Mouse (Mus musculus) thymus, postnatal 14 days (tissue): ENCODE measurements around the gene Tssc4.

ENCODE experiments used
- DNase-seq: peaks from one replicate; pipeline ENCODE4 v3.0.0; 2021

Tssc4 gene

GRCm38 (mm10) chr7:143068882-143069591, at the start of gene Tssc4:
Gene Tssc4, plus strand, starts transcription at chr7:143069249.
- peak; percentile 95 for DNase-seq

DNA sequence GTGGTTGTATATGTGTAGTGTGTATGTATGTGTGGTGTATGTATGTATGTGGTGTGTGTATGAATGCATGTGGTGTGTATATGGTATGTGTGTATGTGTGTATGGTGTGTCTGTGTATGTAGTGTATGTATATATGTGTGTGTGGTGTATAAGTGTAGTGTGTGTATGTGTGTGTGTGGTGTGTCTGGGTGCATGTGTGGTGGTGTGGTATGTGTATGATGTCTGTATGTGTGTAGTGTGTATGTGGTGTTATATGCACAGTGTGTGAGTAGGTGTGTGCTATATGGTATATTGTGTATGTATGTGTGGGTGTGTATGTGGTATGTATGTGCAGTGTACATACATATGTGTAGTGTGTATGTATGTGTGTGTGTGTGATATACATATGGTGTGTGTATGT, 49.0 kb upstream of the Tssc4 start:
- DNase-seq = no peak

GRCm38 (mm10) chr7:143020764-143021163, 48.3 kb upstream of the Tssc4 start:
- DNase-seq = no peak

DNA sequence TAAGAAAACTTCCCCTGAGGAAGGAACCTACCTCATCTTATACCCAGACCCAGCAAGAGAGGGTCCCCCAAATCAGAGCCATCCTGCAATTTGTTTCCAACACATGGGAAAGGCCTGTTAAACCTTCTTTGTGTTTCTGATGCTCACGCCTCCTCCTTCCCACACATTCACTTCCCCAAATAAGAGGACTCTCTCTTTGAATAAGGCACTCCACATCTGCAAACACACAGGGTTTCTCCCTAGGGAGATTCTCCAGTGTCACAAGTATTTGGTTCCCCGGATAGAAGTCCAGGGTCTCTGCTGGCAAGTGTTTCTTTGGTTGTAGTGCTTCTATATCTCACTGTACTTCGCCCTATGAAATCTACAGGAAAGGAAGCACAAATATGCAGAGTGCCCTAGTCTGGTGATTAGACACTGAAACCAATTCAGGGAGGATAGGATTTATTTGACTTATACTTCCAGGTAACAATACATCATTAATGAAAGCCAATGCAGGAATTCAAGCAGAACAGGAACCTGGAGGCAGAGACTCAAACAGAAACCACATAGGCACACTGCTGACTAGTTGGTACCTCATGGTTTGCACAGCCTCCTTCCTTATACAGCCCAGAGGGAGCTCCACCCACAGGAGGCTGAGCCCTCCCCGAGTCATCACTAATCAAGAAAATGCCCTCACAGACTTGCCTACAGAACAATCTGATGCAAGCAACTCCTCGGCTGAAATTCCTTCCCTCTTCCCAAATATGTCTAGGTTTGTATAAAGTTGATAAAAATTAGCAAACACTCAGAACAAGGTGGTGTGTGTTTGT, 47.5 kb upstream of the Tssc4 start:
- DNase-seq = no peak

DNA sequence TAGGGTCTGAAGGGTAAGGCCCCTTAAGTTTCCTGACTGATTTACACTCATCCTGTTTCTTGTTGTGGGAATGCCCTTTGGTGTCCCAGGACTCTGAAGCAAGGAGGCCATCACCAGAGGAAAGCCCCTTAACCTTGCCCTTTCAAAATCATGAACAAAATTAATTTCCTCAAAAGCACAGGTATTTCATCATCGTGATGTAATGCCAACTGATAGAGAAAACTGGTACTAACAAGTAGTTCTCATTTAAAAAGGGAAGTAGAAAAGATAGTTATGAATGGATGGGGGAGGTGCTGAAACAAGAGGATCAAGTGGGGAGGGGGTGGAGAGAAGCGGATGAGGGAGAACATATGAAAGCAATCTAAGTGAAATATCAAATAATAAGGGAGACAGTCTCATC, 45.5 kb upstream of the Tssc4 start:
- no peak for DNase-seq

GRCm38 (mm10) chr7:143024293-143024692, 44.8 kb upstream of the Tssc4 start:
- no peak for DNase-seq

DNA sequence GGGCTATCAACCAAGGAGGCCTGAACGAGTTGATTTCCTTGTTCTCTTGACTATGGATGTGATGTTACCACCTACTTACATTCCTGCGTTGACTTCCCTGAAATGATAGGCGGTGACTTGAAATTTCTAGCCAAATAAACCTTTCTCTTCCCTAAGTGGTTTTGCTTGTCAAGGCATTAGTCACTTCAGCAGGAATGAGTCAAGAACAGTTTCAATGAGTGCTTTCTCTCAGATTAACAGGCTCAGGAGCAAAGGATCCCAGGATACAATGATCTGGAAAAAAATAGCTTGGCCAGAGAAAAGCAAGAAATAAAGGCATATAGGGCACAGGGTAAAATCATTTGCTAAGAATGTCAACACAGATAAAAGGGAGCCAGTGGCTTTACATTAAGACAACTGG, 43.6 kb upstream of the Tssc4 start:
- no peak for DNase-seq

- no peak for DNase-seq
Observed at GRCm38 (mm10) chr7:143027196-143027595, 41.9 kb upstream of the Tssc4 start.

DNA sequence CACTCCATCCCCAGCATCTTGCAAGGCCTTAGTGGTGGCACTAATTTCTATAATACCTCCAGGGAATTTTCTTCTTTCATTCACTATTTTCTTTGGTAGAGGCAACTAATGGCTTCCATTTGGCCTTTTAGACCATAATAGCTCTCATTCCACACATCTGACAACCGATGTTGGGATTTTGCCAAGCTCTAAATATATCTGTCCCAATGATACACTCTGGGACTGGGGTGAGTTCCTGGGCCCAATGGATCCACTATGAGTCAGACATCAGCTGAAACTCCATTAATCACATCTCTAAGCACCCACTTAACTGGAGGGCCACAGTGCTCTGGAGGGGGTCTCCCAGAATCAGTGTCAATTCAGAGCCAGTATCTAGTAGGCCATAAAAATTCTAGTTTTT, 37.2 kb upstream of the Tssc4 start:
- no peak for DNase-seq

DNA sequence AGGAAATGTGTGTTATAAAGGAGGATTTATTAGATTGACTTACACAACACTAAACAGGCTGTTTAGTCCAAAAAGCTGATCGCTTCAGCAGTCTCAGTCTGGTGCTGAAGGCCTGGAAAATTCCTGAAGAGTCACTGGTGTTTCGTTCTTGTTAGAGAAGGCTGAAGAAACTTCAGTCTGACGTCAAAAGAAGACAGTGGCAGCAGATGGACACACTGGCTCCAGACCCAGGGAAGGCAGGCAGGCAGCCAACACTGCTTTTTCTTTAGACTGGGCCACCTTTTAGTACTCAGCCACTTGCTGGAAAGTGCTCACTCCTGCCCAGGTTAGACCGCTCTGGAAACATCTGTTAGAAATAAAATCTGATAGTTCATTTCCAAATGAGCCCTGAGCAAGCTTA, 35.5 kb upstream of the Tssc4 start:
- DNase-seq = no peak

GRCm38 (mm10) chr7:143034112-143034511, 34.9 kb upstream of the Tssc4 start:
- DNase-seq = no peak

DNA sequence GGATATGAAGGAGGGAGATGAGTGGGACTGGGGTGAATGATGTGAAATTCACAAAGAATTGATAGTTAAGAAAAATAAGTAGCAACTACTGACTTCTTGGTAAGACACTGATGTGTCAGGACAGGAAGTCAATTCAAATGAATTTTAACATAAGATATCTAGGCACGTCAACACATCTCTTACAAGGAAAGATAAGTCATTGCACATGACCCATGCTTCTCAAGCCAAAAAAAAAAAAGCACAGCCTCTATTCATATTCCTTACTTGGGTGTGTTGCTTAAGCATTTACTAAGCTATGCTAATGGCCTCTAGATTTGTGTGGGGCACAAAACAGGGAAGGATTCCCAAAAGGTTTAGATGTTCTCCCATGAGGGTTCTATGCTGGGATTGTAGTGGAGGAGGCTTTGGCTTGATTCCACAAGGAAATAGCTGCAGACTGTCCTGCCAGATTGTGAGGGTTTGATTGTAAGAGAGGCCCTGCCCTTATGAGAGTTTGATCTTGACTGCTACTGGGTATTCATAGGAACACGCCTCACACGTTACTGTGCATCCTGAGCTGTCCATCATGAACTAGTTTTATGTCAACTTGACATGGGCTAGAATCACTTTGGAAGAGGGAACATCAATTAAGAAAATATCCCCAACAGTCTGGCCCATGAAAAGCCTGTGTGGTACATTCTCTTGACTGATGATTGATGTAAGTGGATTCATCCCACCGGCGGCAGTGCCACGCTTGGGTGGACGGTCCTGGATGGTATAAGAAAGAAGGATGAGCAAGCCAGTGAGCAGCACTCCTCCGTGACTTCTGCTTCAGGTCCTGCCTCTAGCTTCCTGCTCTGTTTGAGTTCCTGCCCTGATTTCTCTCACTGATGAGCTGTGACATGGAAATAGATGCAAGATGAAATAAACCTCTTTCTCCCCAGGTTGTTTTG, 34.3 kb upstream of the Tssc4 start:
- DNase-seq = no peak

GRCm38 (mm10) chr7:143036787-143037186, 32.3 kb upstream of the Tssc4 start:
- no peak for DNase-seq

- no peak for DNase-seq
Observed at GRCm38 (mm10) chr7:143037306-143037705, 31.7 kb upstream of the Tssc4 start.

- no peak for DNase-seq
Observed at GRCm38 (mm10) chr7:143038174-143038931, 30.7 kb upstream of the Tssc4 start.

DNA sequence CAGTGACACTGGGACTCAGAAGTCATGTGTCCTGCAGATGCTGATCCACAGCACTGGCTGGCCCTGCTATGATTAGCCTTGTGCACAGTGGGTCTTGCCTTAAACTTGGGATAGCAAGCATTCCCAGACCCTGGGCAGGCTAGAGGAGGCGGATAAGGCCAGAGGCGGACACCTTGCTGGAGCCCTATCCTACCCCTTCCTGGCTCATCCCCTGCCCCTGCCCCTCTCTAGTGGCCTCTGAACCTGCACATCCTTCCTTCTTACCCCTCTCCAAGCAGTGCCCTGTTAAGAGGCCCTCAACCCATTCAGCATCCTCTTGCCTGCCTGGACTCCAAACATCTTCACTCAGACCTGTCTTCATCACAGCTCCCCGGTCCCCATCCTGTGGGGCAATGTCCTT, 28.5 kb upstream of the Tssc4 start:
- no peak for DNase-seq

DNA sequence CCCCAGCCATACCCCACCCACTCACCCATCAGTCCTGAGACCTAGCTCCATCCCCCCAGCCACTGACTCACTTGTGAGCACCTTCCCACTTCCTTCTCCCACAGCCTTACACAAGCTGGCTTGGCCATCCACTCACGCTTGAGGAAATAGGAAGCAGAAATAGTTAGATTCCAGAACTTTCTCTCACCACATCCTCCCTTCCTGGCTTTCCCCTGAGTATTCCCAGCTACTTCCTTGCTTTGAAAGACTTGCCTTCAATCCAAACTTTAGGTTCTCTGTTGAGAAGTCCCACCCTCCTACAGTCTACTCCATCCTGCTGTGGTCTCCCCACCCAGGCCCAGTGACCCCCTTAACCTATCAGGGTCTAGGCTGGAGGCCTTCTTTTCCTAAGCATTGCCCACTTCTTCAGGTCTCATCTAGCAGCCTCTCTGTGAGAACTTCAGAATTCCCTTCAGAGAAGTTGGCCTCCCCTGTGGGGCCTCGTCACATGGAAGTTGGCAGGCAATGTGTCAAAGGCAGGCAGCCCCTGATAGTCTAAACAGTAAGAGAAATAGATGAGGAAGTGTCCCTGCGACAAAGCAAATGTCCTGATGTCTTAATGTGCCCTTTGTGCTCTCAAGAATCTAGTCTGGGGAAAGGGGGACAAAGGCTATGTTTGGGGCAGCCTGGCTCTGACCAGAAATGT, 27.8 kb upstream of the Tssc4 start:
- no peak for DNase-seq

DNA sequence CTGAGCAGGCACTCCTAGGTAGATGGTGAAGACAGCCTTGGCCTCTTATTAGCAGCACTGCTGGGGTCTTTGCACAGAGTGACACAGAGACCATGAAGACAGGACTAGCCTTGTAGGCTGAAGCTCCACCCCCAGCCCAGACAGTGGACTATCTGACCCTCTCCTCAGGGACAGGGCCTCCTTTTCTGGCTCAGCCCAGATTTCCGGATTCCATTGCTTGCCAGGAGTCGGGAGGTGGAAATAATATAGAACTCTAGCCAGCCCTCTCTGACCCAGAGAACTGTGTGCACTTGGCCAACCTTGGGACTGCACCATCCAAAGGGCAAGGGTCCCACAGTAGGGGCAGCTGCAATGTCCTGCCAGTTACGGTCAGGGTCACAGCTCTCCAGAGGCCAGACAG, 27.0 kb upstream of the Tssc4 start:
- no peak for DNase-seq

GRCm38 (mm10) chr7:143042897-143043300, 26.1 kb upstream of the Tssc4 start:
- no peak for DNase-seq

GRCm38 (mm10) chr7:143044049-143044825, 24.8 kb upstream of the Tssc4 start:
- no peak for DNase-seq

GRCm38 (mm10) chr7:143044826-143045206, 24.2 kb upstream of the Tssc4 start:
- DNase-seq = no peak
